Mouse (Mus musculus) hindbrain, embryonic 12.5 days (tissue): ENCODE results near the gene Tbc1d32. TPM values are rescaled to one million over a fixed set of nuclear protein-coding genes. Genes with fewer than 3 reads are reported as not detected.

Experiments used
- polyA plus RNA-seq: library from polyadenylated mRNA; unstranded; fragments of >200 nt; fragmentation: Nextera tagmentation; extraction: Ambion mirVana; gene quantifications from 2 replicates; pipeline ENCODE4 v1.2.1, GENCODE M21; 2016

Tbc1d32 gene
- polyA plus RNA-seq, 1 experiment from 2014 or later = 4.1 TPM

Other genes starting within 250 kb of the Tbc1d32 start
- gene Msl3l2, start 121.8 kb downstream of the Tbc1d32 start, polyA plus RNA-seq = 12.0 and 12.2 TPM in 2 replicates
- 165 and 196 TPM in 2 replicates for gene Gja1, start 148.6 kb upstream of the Tbc1d32 start, polyA plus RNA-seq